Mouse (Mus musculus) MN1 (cell line): ENCODE measurements at regions not wholly inside any gene's neighbourhood (a gene's known extent, or its start where the extent isn't known, plus 50 kb on each side); places are given as distances from the start of the nearest gene placed in this dataset.

Experiments
- DNase-seq: peaks from one replicate; pipeline ENCODE4 v3.0.0-alpha.2; 2016; ENCODE audit warnings: low spot score

DNA sequence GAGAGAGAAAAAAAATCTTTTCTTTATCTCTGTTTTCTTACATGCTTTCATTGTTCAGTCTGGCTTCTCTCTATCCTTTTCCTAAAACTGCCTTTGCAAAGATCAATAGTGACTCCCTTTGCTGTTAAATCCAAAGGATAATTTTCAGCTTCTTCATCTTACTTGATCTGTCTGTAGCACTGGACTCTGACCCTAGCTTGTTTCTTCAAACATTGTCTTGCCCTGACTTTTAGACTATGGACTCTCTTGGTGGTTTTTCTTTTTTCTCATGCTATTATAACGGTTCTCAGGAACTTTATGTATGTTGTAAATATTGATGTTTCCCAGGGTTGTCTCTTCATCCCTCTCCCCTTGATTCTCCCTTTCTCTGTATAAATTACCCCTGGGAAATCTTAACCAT lies 58.0 kb upstream of the Pkn2 start:
- no peak for DNase-seq

GRCm38 (mm10) chr3:142935949-142936348 lies 54.1 kb upstream of the Pkn2 start:
- no peak for DNase-seq

- no peak for DNase-seq
Measured at GRCm38 (mm10) chr3:142934326-142934725, 52.5 kb upstream of the Pkn2 start.

GRCm38 (mm10) chr3:142933684-142934259 lies 52.0 kb upstream of the Pkn2 start:
- DNase-seq: no peak
